Mouse (Mus musculus) E14TG2a.4 (cell line): ENCODE data around the gene Calcb.

Source experiments
- H3K27me3 ChIP-seq: 2 replicates; pipeline ENCODE4 v1.6.1; 2014; ENCODE audit warnings: low read length, control low read depth; ENCODE audit not compliant: insufficient read depth
- H3K36me3 ChIP-seq: 2 replicates; pipeline ENCODE4 v1.6.1; 2014; ENCODE audit warnings: low read length, control low read depth; ENCODE audit not compliant: insufficient read depth
- H3K4me1 ChIP-seq: replicated peaks from 2 replicates; pipeline ENCODE4 v1.6.1; 2014; ENCODE audit warnings: low read depth, low read length, control low read depth
- H3K4me3 ChIP-seq: replicated peaks from 2 replicates; pipeline ENCODE4 v1.5.1; 2014; ENCODE audit warnings: mild to moderate bottlenecking, low read length
- H3K9me3 ChIP-seq: 2 replicates; pipeline ENCODE4 v1.6.1; 2014; ENCODE audit warnings: low read length, control low read depth
- CTCF ChIP-seq: conservative IDR thresholded peaks from 2 replicates; pipeline ENCODE4 v1.5.1; 2014; ENCODE audit warnings: low read length
- NANOG ChIP-seq: IDR thresholded peaks from 2 replicates; pipeline ENCODE4 v1.6.1; 2014; ENCODE audit warnings: borderline replicate concordance, low read length, mixed read lengths
- POU5F1 ChIP-seq: IDR thresholded peaks from 2 replicates; pipeline ENCODE4 v1.6.1; 2014; ENCODE audit warnings: low read length, borderline replicate concordance

Calcb gene

DNA sequence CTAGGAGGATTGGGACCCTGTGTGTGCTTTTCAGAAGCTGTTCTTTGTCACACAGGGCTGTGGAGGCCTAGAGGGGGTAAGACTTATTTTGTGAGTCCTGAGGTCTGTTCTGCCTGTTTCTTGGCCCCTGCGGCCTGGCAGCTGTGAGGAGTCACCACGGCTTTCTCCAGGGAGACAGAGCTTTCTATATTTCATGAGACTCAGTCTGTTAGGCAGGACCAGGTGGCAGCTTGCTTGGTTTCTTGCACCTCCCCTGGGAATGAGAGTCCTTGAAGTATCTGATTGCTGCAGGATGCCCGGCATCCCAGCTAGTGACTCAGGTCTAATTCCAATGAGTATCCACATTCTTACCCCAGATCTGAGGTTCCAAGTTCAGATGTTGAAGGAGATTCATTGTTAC, 46.8 kb downstream of the Calcb start:
- H3K36me3 ChIP-seq = no peaks in the 10 kb centered on the region
- no peaks in the 10 kb centered on the region for H3K27me3 ChIP-seq
- H3K4me3 ChIP-seq = no peak overlapping the region
- no peak for TF ChIP-seq CTCF
- TF ChIP-seq NANOG = no peak
- TF ChIP-seq POU5F1 = no peak
- no peaks in the 10 kb centered on the region for H3K9me3 ChIP-seq
- H3K4me1 ChIP-seq = no peaks in the 10 kb centered on the region

DNA sequence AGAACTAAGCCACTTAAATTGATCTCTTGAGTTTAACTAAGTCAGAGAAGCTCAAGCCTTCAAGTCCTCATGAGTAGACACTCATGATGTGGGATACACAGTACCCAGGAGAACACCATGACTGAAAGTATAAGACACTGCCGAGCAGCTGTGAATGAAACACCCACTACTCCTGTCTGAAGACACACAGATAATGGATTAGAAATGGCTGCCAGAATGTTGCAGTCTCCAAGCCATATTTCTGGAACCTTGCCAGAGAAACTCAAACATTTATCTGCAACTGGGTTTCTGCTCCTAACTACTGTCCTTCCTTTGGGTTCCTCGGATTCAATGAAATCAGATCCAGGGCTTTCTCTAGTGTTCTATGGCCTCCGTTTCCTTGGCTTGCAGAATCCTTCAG, 48.1 kb downstream of the Calcb start:
- Histone ChIP-seq H3K27me3 (no peaks in the 10 kb centered on the region), H3K4me1 (no peaks in the 10 kb centered on the region), H3K4me3 (no peak overlapping the region), H3K9me3 (no peaks in the 10 kb centered on the region), H3K36me3 (no peaks in the 10 kb centered on the region)
- TF ChIP-seq CTCF (no peak), POU5F1 (no peak), NANOG (no peak)

- TF ChIP-seq POU5F1 (no peak), NANOG (no peak), CTCF (no peak)
- H3K9me3 ChIP-seq = no peaks in the 10 kb centered on the region
Measured at GRCm38 (mm10) chr7:114768516-114768915, 50.1 kb downstream of the Calcb start.

GRCm38 (mm10) chr7:114769041-114769440, 50.6 kb downstream of the Calcb start:
- Histone ChIP-seq H3K4me3 (no peak overlapping the region), H3K27me3 (no peaks in the 10 kb centered on the region), H3K4me1 (no peaks in the 10 kb centered on the region), H3K36me3 (no peaks in the 10 kb centered on the region), H3K9me3 (no peaks in the 10 kb centered on the region)
- TF ChIP-seq CTCF = no peak
- no peak for TF ChIP-seq POU5F1
- no peak for TF ChIP-seq NANOG

More at GRCm38 (mm10) chr7:114768516-114768915, 50.1 kb downstream of the Calcb start:
- Histone ChIP-seq H3K27me3 (no peaks in the 10 kb centered on the region), H3K4me1 (no peaks in the 10 kb centered on the region), H3K4me3 (no peak overlapping the region), H3K36me3 (no peaks in the 10 kb centered on the region)

- Histone ChIP-seq H3K4me1 (no peaks in the 10 kb centered on the region), H3K27me3 (no peaks in the 10 kb centered on the region), H3K9me3 (no peaks in the 10 kb centered on the region), H3K4me3 (no peak overlapping the region), H3K36me3 (no peaks in the 10 kb centered on the region)
- TF ChIP-seq POU5F1 (no peak), NANOG (no peak), CTCF (no peak)
Measured at GRCm38 (mm10) chr7:114770586-114770985, 52.1 kb downstream of the Calcb start.

- Histone ChIP-seq H3K36me3 (no peaks in the 10 kb centered on the region), H3K4me1 (no peaks in the 10 kb centered on the region), H3K27me3 (no peaks in the 10 kb centered on the region), H3K9me3 (no peaks in the 10 kb centered on the region), H3K4me3 (no peak overlapping the region)
- no peak for TF ChIP-seq POU5F1
- no peak for TF ChIP-seq NANOG
- TF ChIP-seq CTCF = no peak
Measured at GRCm38 (mm10) chr7:114771801-114772200, 53.4 kb downstream of the Calcb start.
